Mouse (Mus musculus) neural tube, embryonic 15.5 days (tissue): ENCODE measurements around the gene Nid1. TPM values are rescaled to one million over a fixed set of nuclear protein-coding genes. Genes with fewer than 3 reads are reported as not detected.

Source experiments
- ATAC-seq: fragments of 200-750 bp; cut with Nextera tagmentation; 2 replicates; pipeline ENCODE4 v1.8.0; 2017; ENCODE audit warnings: mild to moderate bottlenecking, moderate TSS enrichment, moderate library complexity; ENCODE audit not compliant: low FRiP score
- H3K27ac ChIP-seq: fragments of 300-500 bp; sonication (generic); replicated peaks from 2 replicates; pipeline ENCODE4 v1.5.1; 2015; ENCODE audit warnings: mild to moderate bottlenecking, inconsistent platforms
- H3K27me3 ChIP-seq: fragments of 300-500 bp; sonication (generic); replicated peaks from 2 replicates; pipeline ENCODE4 v1.6.1; 2015; ENCODE audit warnings: inconsistent platforms
- H3K36me3 ChIP-seq: fragments of 300-500 bp; sonication (generic); 2 replicates; pipeline ENCODE4 v1.6.1; 2015; ENCODE audit warnings: inconsistent platforms
- H3K4me1 ChIP-seq: fragments of 300-500 bp; sonication (generic); 2 replicates; pipeline ENCODE4 v1.6.1; 2015; ENCODE audit warnings: inconsistent platforms
- H3K4me2 ChIP-seq: fragments of 300-500 bp; sonication (generic); 2 replicates; pipeline ENCODE4 v1.6.1; 2015; ENCODE audit warnings: inconsistent platforms, mild to moderate bottlenecking, moderate library complexity
- H3K4me3 ChIP-seq: fragments of 300-500 bp; sonication (generic); replicated peaks from 2 replicates; pipeline ENCODE4 v1.5.1; 2015; ENCODE audit warnings: mild to moderate bottlenecking, inconsistent platforms
- H3K9ac ChIP-seq: fragments of 300-500 bp; sonication (generic); replicated peaks from 2 replicates; pipeline ENCODE4 v1.6.1; 2015; ENCODE audit warnings: mild to moderate bottlenecking, inconsistent platforms
- H3K9me3 ChIP-seq: fragments of 300-500 bp; sonication (generic); replicated peaks from 2 replicates; pipeline ENCODE4 v1.6.1; 2016; ENCODE audit warnings: inconsistent platforms
- WGBS: fragments of 180-500 bp; shearing (Covaris S2); methylation state at CpG from one replicate; pipeline ENCODE4 v1.1.7; 2015; ENCODE audit warnings: mixed read lengths; 5-methylcytosine and 5-hydroxymethylcytosine counted together
- polyA plus RNA-seq: library from polyadenylated mRNA; unstranded; fragments of >200 nt; fragmentation: Nextera tagmentation; extraction: Ambion mirVana; gene quantifications from 2 replicates; pipeline ENCODE4 v1.2.1, GENCODE M21; 2015

Nid1 gene
- polyA plus RNA-seq, 1 experiment from 2014 or later, result 51.0 TPM

- H3K9ac ChIP-seq, result no peak overlapping the region
- H3K4me1 ChIP-seq, result no peaks in the 10 kb centered on the region
- ATAC-seq, result no peak
- H3K27ac ChIP-seq, result no peak overlapping the region
- WGBS, result 89% methylated on average over 10 of the region's 10 CpGs
- no peak overlapping the region for H3K4me3 ChIP-seq
- no peaks in the 10 kb centered on the region for H3K27me3 ChIP-seq
- no peaks in the 10 kb centered on the region for H3K9me3 ChIP-seq
- H3K4me2 ChIP-seq, result no peak overlapping the region
- H3K36me3 ChIP-seq, result no peaks in the 10 kb centered on the region
Measured at GRCm38 (mm10) chr13:13502406-13502805, 65.1 kb downstream of the Nid1 start.

- WGBS, result 70% methylated on average over 4 of the region's 4 CpGs
- Histone ChIP-seq H3K9me3 (no peaks in the 10 kb centered on the region), H3K36me3 (no peaks in the 10 kb centered on the region), H3K4me3 (no peak overlapping the region), H3K4me2 (no peak overlapping the region), H3K4me1 (no peaks in the 10 kb centered on the region), H3K9ac (no peak overlapping the region), H3K27me3 (no peaks in the 10 kb centered on the region), H3K27ac (no peak overlapping the region; the same call in 1 of the 2 replicates)
- no peak for ATAC-seq
Measured at GRCm38 (mm10) chr13:13503695-13504386, 66.5 kb downstream of the Nid1 start.

- Histone ChIP-seq H3K9me3 (no peaks in the 10 kb centered on the region), H3K4me2 (no peak overlapping the region), H3K4me3 (no peak overlapping the region), H3K27ac (no peak overlapping the region), H3K4me1 (no peaks in the 10 kb centered on the region), H3K27me3 (no peaks in the 10 kb centered on the region), H3K9ac (no peak overlapping the region), H3K36me3 (no peaks in the 10 kb centered on the region)
- 95% methylated on average over 5 of the region's 5 CpGs for WGBS
- no peak for ATAC-seq
Measured at GRCm38 (mm10) chr13:13505063-13505462, 67.7 kb downstream of the Nid1 start.

GRCm38 (mm10) chr13:13506556-13506955 lies 69.2 kb downstream of the Nid1 start:
- H3K36me3 ChIP-seq, result no peaks in the 10 kb centered on the region
- H3K27me3 ChIP-seq, result no peaks in the 10 kb centered on the region
- no peak for ATAC-seq
- no peak overlapping the region for H3K27ac ChIP-seq
- no peak overlapping the region for H3K4me3 ChIP-seq
- 89% methylated on average over 5 of the region's 5 CpGs for WGBS
- no peak overlapping the region for H3K9ac ChIP-seq
- no peaks in the 10 kb centered on the region for H3K9me3 ChIP-seq
- H3K4me1 ChIP-seq, result no peaks in the 10 kb centered on the region
- H3K4me2 ChIP-seq, result no peak overlapping the region

- H3K4me1 ChIP-seq, result no peaks in the 10 kb centered on the region
- no peaks in the 10 kb centered on the region for H3K27me3 ChIP-seq
- ATAC-seq, result no peak
- H3K9ac ChIP-seq, result no peak overlapping the region
- H3K4me2 ChIP-seq, result no peak overlapping the region
- H3K27ac ChIP-seq, result no peak overlapping the region
- H3K4me3 ChIP-seq, result no peak overlapping the region
- H3K36me3 ChIP-seq, result no peaks in the 10 kb centered on the region
- 85% methylated on average over 4 of the region's 4 CpGs for WGBS
- H3K9me3 ChIP-seq, result no peaks in the 10 kb centered on the region
Measured at GRCm38 (mm10) chr13:13514861-13515260, 77.5 kb downstream of the Nid1 start.

GRCm38 (mm10) chr13:13516376-13517225 lies 79.2 kb downstream of the Nid1 start:
- Histone ChIP-seq H3K9ac (peak overlapping the region; percentile 28; the same call in 1 of the 2 replicates), H3K36me3 (no peaks in the 10 kb centered on the region), H3K4me1 (no peaks in the 10 kb centered on the region), H3K27me3 (no peaks in the 10 kb centered on the region), H3K4me2 (peak overlapping the region; percentile 45), H3K27ac (no peak overlapping the region), H3K4me3 (no peak overlapping the region), H3K9me3 (no peaks in the 10 kb centered on the region)
- 48% methylated on average over 17 of the region's 17 CpGs for WGBS
- ATAC-seq, result peak; percentile 87

GRCm38 (mm10) chr13:13518114-13518513 lies 80.8 kb downstream of the Nid1 start:
- Histone ChIP-seq H3K27ac (no peak overlapping the region), H3K4me2 (no peak overlapping the region), H3K9ac (no peak overlapping the region), H3K36me3 (no peaks in the 10 kb centered on the region), H3K4me1 (no peaks in the 10 kb centered on the region), H3K4me3 (no peak overlapping the region), H3K27me3 (no peaks in the 10 kb centered on the region), H3K9me3 (no peaks in the 10 kb centered on the region)
- WGBS, result 89% methylated on average over 7 of the region's 7 CpGs
- ATAC-seq, result no peak

GRCm38 (mm10) chr13:13520436-13520835 lies 83.1 kb downstream of the Nid1 start:
- H3K27ac ChIP-seq, result no peak overlapping the region
- no peaks in the 10 kb centered on the region for H3K9me3 ChIP-seq
- H3K27me3 ChIP-seq, result no peaks in the 10 kb centered on the region
- H3K36me3 ChIP-seq, result no peaks in the 10 kb centered on the region
- ATAC-seq, result no peak
- H3K4me1 ChIP-seq, result no peaks in the 10 kb centered on the region
- no peak overlapping the region for H3K4me3 ChIP-seq
- no peak overlapping the region for H3K4me2 ChIP-seq
- H3K9ac ChIP-seq, result no peak overlapping the region
- 94% methylated on average over 5 of the region's 5 CpGs for WGBS

GRCm38 (mm10) chr13:13523625-13524584 lies 86.6 kb downstream of the Nid1 start:
- no peaks in the 10 kb centered on the region for H3K27me3 ChIP-seq
- H3K9ac ChIP-seq, result no peak overlapping the region
- no peak overlapping the region for H3K4me3 ChIP-seq
- no peaks in the 10 kb centered on the region for H3K36me3 ChIP-seq
- no peak overlapping the region for H3K4me2 ChIP-seq
- no peak for ATAC-seq
- no peaks in the 10 kb centered on the region for H3K9me3 ChIP-seq
- H3K27ac ChIP-seq, result no peak overlapping the region
- WGBS, result 86% methylated on average over 9 of the region's 9 CpGs
- H3K4me1 ChIP-seq, result no peaks in the 10 kb centered on the region

- no peaks in the 10 kb centered on the region for H3K4me1 ChIP-seq
- no peaks in the 10 kb centered on the region for H3K36me3 ChIP-seq
- no peak overlapping the region for H3K4me2 ChIP-seq
- 96% methylated on average over 2 of the region's 2 CpGs for WGBS
- ATAC-seq, result no peak
- no peak overlapping the region for H3K4me3 ChIP-seq
- no peaks in the 10 kb centered on the region for H3K27me3 ChIP-seq
- H3K9me3 ChIP-seq, result no peaks in the 10 kb centered on the region
- no peak overlapping the region for H3K9ac ChIP-seq
- H3K27ac ChIP-seq, result no peak overlapping the region
Measured at GRCm38 (mm10) chr13:13525205-13525604, 87.9 kb downstream of the Nid1 start.

GRCm38 (mm10) chr13:13525877-13526276 lies 88.5 kb downstream of the Nid1 start:
- Histone ChIP-seq H3K9ac (no peak overlapping the region), H3K4me2 (no peak overlapping the region), H3K9me3 (no peaks in the 10 kb centered on the region), H3K4me3 (no peak overlapping the region), H3K4me1 (no peaks in the 10 kb centered on the region), H3K27ac (no peak overlapping the region), H3K27me3 (no peaks in the 10 kb centered on the region), H3K36me3 (no peaks in the 10 kb centered on the region)
- 94% methylated on average over 5 of the region's 5 CpGs for WGBS
- ATAC-seq, result no peak
